Mouse (Mus musculus): ENCODE measurements around the gene Pheta1. TPM values are rescaled to one million over a fixed set of nuclear protein-coding genes. Genes with fewer than 3 reads are reported as not detected.

Gene Pheta1
- total and polyA plus RNA-seq, 3 experiments = 8.1 to 8.8 TPM; not detected in 1

DNA sequence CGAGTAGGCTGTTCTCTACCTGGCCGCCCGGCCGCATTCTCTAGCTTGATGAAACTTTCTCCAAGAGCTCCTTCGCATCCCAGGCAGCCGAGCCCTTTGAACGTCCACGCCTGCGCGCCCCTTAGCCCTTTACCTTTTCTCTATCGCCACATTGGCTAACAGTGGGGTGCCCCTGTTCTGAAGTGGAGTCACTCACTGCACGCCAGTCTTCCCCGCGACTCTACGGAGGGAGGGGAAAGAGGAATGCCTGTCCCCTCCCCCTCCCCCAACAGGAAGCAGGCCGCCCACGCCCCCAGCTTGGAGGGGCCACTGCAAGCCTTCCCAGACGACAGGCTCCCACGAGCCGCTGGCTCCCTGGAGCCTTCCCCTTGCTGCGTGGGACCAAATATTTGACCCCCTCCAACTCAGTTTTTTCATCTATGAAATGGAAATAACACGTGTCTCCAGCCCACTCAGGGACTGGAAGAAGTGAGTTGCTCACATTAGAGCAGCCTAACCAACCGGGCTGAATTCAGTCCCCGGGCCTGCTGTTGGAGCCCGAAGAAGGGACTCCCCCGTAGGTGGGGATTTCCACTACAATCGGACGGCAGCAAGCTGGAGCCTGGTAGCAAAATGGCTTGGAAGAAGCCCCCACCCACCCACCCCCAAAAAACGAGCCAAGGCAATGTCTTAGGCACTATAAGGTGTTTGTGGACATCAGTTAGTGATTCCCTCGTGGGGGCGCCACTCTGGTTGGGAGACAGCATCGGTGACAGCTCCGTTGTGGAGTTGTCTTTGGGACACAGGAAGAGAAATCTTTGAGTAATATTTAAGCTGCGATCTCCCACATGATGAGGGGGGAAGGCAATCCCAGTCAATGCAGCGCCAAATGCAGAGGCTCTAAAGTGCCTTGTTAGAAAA, 11.1 kb upstream of the Pheta1 start, which contains the start of gene Sh2b3:
Gene Sh2b3, minus strand, starts transcription at position 206 of the 900 bp plus-strand sequence.
- Histone ChIP-seq H3K27me3 (ENCODE audit: control insufficient read depth in 1 of 2, insufficient read depth in 2 of 2, low read length in 2 of 2) (no peaks in the 10 kb centered on the region), H3K79me2 (ENCODE audit: control insufficient read depth, insufficient read depth, low read length, poor library complexity) (peaks cover 39% of the 10 kb centered on the region), H3K4me3 (ENCODE audit: control insufficient read depth in 1 of 2, insufficient read depth in 1 of 2, low read depth in 2 of 2, low read length in 2 of 2) (peak within 1 kb of the TSS; percentile 70 to 96), H3K9ac (ENCODE audit: control insufficient read depth, low read depth, low read length, poor library complexity, severe bottlenecking) (peak within 1 kb of the TSS; percentile 99), H3K36me3 (ENCODE audit: control insufficient read depth in 1 of 2, insufficient read depth in 2 of 2, low read length in 2 of 2) (peaks cover 0 to 22% of the 10 kb centered on the region in 2 experiments; a peak in 2 of 4 replicates), H3K27ac (ENCODE audit: control insufficient read depth, low read depth, low read length) (peak within 1 kb of the TSS; percentile 84), H3K9me3 (replicated peaks; ENCODE audit: insufficient read depth, low read length) (no peaks in the 10 kb centered on the region), H3K4me1 (ENCODE audit: control insufficient read depth in 1 of 2, insufficient read depth in 2 of 2, low read length in 2 of 2) (peaks cover 0 to 30% of the 10 kb centered on the region in 2 experiments; a peak in 3 of 4 replicates)
- TF ChIP-seq CTCF (IDR thresholded peaks at IDR 0.05 in 2 of 3, conservative IDR thresholded peaks at IDR 0.05 in 1 of 3; ENCODE audit: control insufficient read depth in 1 of 3, insufficient read depth in 1 of 3, low read depth in 2 of 3, low read length in 3 of 3, poor library complexity in 1 of 3, severe bottlenecking in 1 of 3) = peak in 2 of 3 experiments; percentile 6 to 10; a peak in 2 of 6 replicates
- no peak for TF ChIP-seq KAT2A (conservative IDR thresholded peaks at IDR 0.05; ENCODE audit: low read depth, low read length)
- TF ChIP-seq BHLHE40 (IDR thresholded peaks at IDR 0.05; ENCODE audit: borderline replicate concordance, low read depth, low read length) = no peak
- no peak for TF ChIP-seq GABPA (IDR thresholded peaks at IDR 0.05; ENCODE audit: low read depth, low read length)
- TF ChIP-seq ELF1 (IDR thresholded peaks at IDR 0.05; ENCODE audit: low read depth, low read length) = 0 out of 2 replicates have a peak, but pooled peaks have one; percentile 44
- TF ChIP-seq E2F4 (IDR thresholded peaks at IDR 0.05; ENCODE audit: borderline replicate concordance, low read depth, low read length) = no peak; the same call in 1 of the 2 replicates
- TF ChIP-seq SIN3A (IDR thresholded peaks at IDR 0.05; ENCODE audit: low read length) = peak; percentile 56; the same call in 1 of the 2 replicates
- TF ChIP-seq EP300 (IDR thresholded peaks at IDR 0.05; ENCODE audit: low read depth in 1 of 2, low read length in 2 of 2) = peak in 1 of 2 experiments; percentile 33; a peak in 1 of 4 replicates
- TF ChIP-seq MAZ (IDR thresholded peaks at IDR 0.05; ENCODE audit: low read depth, low read length) = 0 out of 2 replicates have a peak, but pooled peaks have one; percentile 64
- peak; percentile 48; the same call in 1 of the 2 replicates for TF ChIP-seq NELFE (IDR thresholded peaks at IDR 0.05; ENCODE audit: low read depth, low read length)
- TF ChIP-seq ZMIZ1 (IDR thresholded peaks at IDR 0.05; ENCODE audit: low read depth, low read length) = 0 out of 2 replicates have a peak, but pooled peaks have one; percentile 27
- peak; percentile 39; the same call in 1 of the 2 replicates for TF ChIP-seq ETS1 (IDR thresholded peaks at IDR 0.05; ENCODE audit: low read depth, low read length)
- DNase-seq (ENCODE audit: low read depth, low spot score) = peak; percentile 86

- Histone ChIP-seq H3K79me2 (ENCODE audit: control insufficient read depth, insufficient read depth, low read length, poor library complexity) (peaks cover 33% of the 10 kb centered on the region), H3K27ac (ENCODE audit: control insufficient read depth, low read depth, low read length) (peak overlapping the region; percentile 84), H3K9ac (ENCODE audit: control insufficient read depth, low read depth, low read length, poor library complexity, severe bottlenecking) (peak overlapping the region; percentile 79), H3K36me3 (ENCODE audit: control insufficient read depth in 1 of 2, insufficient read depth in 2 of 2, low read length in 2 of 2) (peaks cover 0 to 22% of the 10 kb centered on the region in 2 experiments; a peak in 2 of 4 replicates), H3K4me3 (ENCODE audit: control insufficient read depth in 1 of 2, insufficient read depth in 1 of 2, low read depth in 2 of 2, low read length in 2 of 2) (peak overlapping the region; percentile 64 to 96), H3K4me1 (ENCODE audit: control insufficient read depth in 1 of 2, insufficient read depth in 2 of 2, low read length in 2 of 2) (peaks cover 0 to 28% of the 10 kb centered on the region in 2 experiments; a peak in 3 of 4 replicates), H3K9me3 (replicated peaks; ENCODE audit: insufficient read depth, low read length) (no peaks in the 10 kb centered on the region), H3K27me3 (ENCODE audit: control insufficient read depth in 1 of 2, insufficient read depth in 2 of 2, low read length in 2 of 2) (no peaks in the 10 kb centered on the region)
- DNase-seq (ENCODE audit: low read depth, low spot score) = peak; percentile 90
- TF ChIP-seq TBP (IDR thresholded peaks at IDR 0.05; ENCODE audit: low read depth, low read length) (no peak), MYB (IDR thresholded peaks at IDR 0.05; ENCODE audit: low read depth, low read length) (no peak), SMC3 (IDR thresholded peaks at IDR 0.05; ENCODE audit: low read depth, low read length) (no peak), E2F4 (IDR thresholded peaks at IDR 0.05; ENCODE audit: borderline replicate concordance, low read depth, low read length) (no peak), ZNF384 (IDR thresholded peaks at IDR 0.05; ENCODE audit: low read depth, low read length) (no peak), SIN3A (IDR thresholded peaks at IDR 0.05; ENCODE audit: low read length) (no peak; the same call in 1 of the 2 replicates), CHD2 (IDR thresholded peaks at IDR 0.05; ENCODE audit: low read length) (peak; percentile 58), KAT2A (conservative IDR thresholded peaks at IDR 0.05; ENCODE audit: low read depth, low read length) (no peak), ZKSCAN1 (IDR thresholded peaks at IDR 0.05; ENCODE audit: low read depth, low read length) (no peak), POLR2A (IDR thresholded peaks at IDR 0.05; ENCODE audit: control insufficient read depth in 1 of 2, insufficient read depth in 1 of 2, low read depth in 1 of 2, low read length in 2 of 2, poor library complexity in 1 of 2) (peak; percentile 30 to 58; a peak in 2 of 4 replicates), HCFC1 (IDR thresholded peaks at IDR 0.05; ENCODE audit: low read depth, low read length) (no peak), ZMIZ1 (IDR thresholded peaks at IDR 0.05; ENCODE audit: low read depth, low read length) (no peak), MAFK (IDR thresholded peaks at IDR 0.05; ENCODE audit: borderline replicate concordance, low read depth, low read length) (no peak), NELFE (IDR thresholded peaks at IDR 0.05; ENCODE audit: low read depth, low read length) (peak; percentile 34; the same call in 1 of the 2 replicates), ZC3H11A (IDR thresholded peaks at IDR 0.05; ENCODE audit: low read depth, low read length) (no peak), USF2 (IDR thresholded peaks at IDR 0.05; ENCODE audit: borderline replicate concordance in 1 of 2, insufficient read depth in 1 of 2, low read depth in 1 of 2, low read length in 2 of 2) (no peak), MAZ (IDR thresholded peaks at IDR 0.05; ENCODE audit: low read depth, low read length) (no peak), ELF1 (IDR thresholded peaks at IDR 0.05; ENCODE audit: low read depth, low read length) (no peak), MXI1 (IDR thresholded peaks at IDR 0.05; ENCODE audit: low read depth, low read length) (peak; percentile 79; the same call in 1 of the 2 replicates)
Measured at GRCm38 (mm10) chr5:121838341-121839127, 10.2 kb upstream of the Pheta1 start.
